Mouse (Mus musculus) heart, embryonic 14.5 days (tissue): ENCODE measurements around the gene Cstf2. TPM values are rescaled to one million over a fixed set of nuclear protein-coding genes. Genes with fewer than 3 reads are reported as not detected.

Experiments
- ATAC-seq: fragments of 200-750 bp; cut with Nextera tagmentation; 2 replicates; pipeline ENCODE4 v1.8.0; 2017; ENCODE audit warnings: low read depth, moderate TSS enrichment; ENCODE audit not compliant: insufficient number of reproducible peaks, insufficient read depth, low FRiP score
- H3K27ac ChIP-seq, 2 experiments: fragments of 200-500 bp in 1 of 2; fragments of 300-500 bp in 1 of 2; sonication (generic) in 1 of 2; replicated peaks in 1 of 2; 2 replicates each; pipeline ENCODE4 v1.5.1; 2012 to 2014; ENCODE audit warnings: low read depth in 2 of 2, low read length in 2 of 2, control low read depth in 1 of 2, mild to moderate bottlenecking in 1 of 2, mixed read lengths in 1 of 2; ENCODE audit not compliant: control insufficient read depth in 1 of 2, insufficient read depth in 1 of 2
- H3K27me3 ChIP-seq: fragments of 300-500 bp; sonication (generic); 2 replicates; pipeline ENCODE4 v1.6.1; 2014; ENCODE audit warnings: mild to moderate bottlenecking, low read length, control low read depth; ENCODE audit not compliant: control insufficient read depth, insufficient read depth
- H3K36me3 ChIP-seq: fragments of 300-500 bp; sonication (generic); 2 replicates; pipeline ENCODE4 v1.6.1; 2014; ENCODE audit warnings: mild to moderate bottlenecking, control low read depth, low read length, mixed read lengths; ENCODE audit not compliant: control insufficient read depth, insufficient read depth
- H3K4me1 ChIP-seq, 2 experiments: fragments of 200-500 bp in 1 of 2; fragments of 300-500 bp in 1 of 2; sonication (generic) in 1 of 2; 2 replicates each; pipeline ENCODE4 v1.6.1; 2012 to 2014; ENCODE audit warnings: low read length in 2 of 2, control low read depth in 1 of 2, mixed read lengths in 1 of 2; ENCODE audit not compliant: control insufficient read depth in 2 of 2, insufficient read depth in 2 of 2
- H3K4me2 ChIP-seq: fragments of 300-500 bp; sonication (generic); 2 replicates; pipeline ENCODE4 v1.6.1; 2014; ENCODE audit warnings: mild to moderate bottlenecking, low read length
- H3K4me3 ChIP-seq, 2 experiments: fragments of 200-500 bp in 1 of 2; fragments of 300-500 bp in 1 of 2; sonication (generic) in 1 of 2; 2 replicates each; pipeline ENCODE4 v1.5.1; 2012 to 2014; ENCODE audit warnings: low read length in 2 of 2, mild to moderate bottlenecking in 2 of 2, control low read depth in 1 of 2, low read depth in 1 of 2, moderate library complexity in 1 of 2; ENCODE audit not compliant: control insufficient read depth in 1 of 2, insufficient read depth in 1 of 2
- H3K9ac ChIP-seq: fragments of 300-500 bp; sonication (generic); 2 replicates; pipeline ENCODE4 v1.6.1; 2014; ENCODE audit warnings: mild to moderate bottlenecking, low read length
- H3K9me3 ChIP-seq: fragments of 300-500 bp; sonication (generic); 2 replicates; pipeline ENCODE4 v1.6.1; 2016; ENCODE audit warnings: low read length, control low read depth; ENCODE audit not compliant: control insufficient read depth
- WGBS: fragments of 180-500 bp; shearing (Covaris S2); extraction: QIAGEN DNeasy Blood & Tissue Kit; methylation state at CpG from one replicate; pipeline ENCODE4 v1.1.7; 2014; 5-methylcytosine and 5-hydroxymethylcytosine counted together
- polyA plus RNA-seq: library from polyadenylated mRNA; unstranded; fragments of >200 nt; fragmentation: Nextera tagmentation; extraction: Ambion mirVana; gene quantifications from 2 replicates; pipeline ENCODE4 v1.2.1, GENCODE M21; 2014

Cstf2 gene
- polyA plus RNA-seq, 1 experiment from 2014 or later, result 27.4 TPM

GRCm38 (mm10) chrX:134085453-134085852 is 26.5 kb downstream of the Cstf2 start:
- no peak for ATAC-seq

DNA sequence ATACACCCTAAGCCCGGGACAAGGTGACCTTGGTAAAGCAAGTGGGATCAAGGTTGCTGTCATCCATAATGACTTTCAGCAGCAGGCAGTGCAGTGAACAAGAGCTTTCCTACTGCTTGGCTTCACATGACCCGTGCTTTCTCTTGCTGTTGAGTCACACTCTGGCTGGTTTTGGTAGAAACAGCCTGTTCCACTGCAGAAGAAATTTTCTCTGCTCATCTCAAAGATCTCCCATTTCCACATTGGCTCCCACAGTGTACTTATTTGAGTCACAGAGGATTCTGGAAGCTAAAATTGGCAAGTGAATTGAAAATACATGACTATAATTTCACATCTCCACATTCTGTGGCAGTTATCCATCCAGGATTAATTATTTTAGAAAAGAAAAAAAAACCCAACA is 43.7 kb downstream of the Cstf2 start:
- WGBS, result 53% methylated on average over 2 of the region's 2 CpGs

More at GRCm38 (mm10) chrX:134085453-134085852, 26.5 kb downstream of the Cstf2 start:
- no peaks in the 10 kb centered on the region for H3K27me3 ChIP-seq
- no peak overlapping the region for H3K4me3 ChIP-seq
- WGBS, result 85% methylated on average over 1 of the region's 1 CpGs
- H3K36me3 ChIP-seq, result peaks cover 33% of the 10 kb centered on the region
- H3K9me3 ChIP-seq, result no peaks in the 10 kb centered on the region
- no peak overlapping the region for H3K27ac ChIP-seq
- H3K4me2 ChIP-seq, result no peak overlapping the region
- no peak overlapping the region for H3K9ac ChIP-seq
- no peaks in the 10 kb centered on the region for H3K4me1 ChIP-seq

DNA sequence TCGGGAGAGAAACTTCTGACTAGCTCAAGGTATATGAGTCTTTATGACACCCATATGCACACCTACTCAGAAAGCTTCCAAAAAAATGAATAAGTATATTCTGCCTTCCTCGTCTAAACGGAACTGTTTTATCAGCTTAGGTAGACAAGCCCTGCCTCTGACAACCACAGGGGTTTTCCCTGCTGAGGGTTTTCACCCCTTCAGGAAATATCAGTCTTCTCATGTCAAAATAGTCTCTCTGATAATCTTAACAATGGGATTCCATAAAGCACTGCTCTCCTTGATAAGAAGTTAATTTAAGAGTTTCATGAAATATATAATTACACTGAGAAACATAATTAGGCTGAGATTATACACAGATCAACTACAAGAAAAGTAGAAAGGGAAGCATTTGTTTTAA is 52.8 kb downstream of the Cstf2 start:
- H3K9me3 ChIP-seq, result no peaks in the 10 kb centered on the region
- no peak overlapping the region for H3K4me2 ChIP-seq
- H3K4me1 ChIP-seq, result no peaks in the 10 kb centered on the region
- H3K27ac ChIP-seq, result no peak overlapping the region
- H3K36me3 ChIP-seq, result no peaks in the 10 kb centered on the region
- WGBS, result 50% methylated on average over 3 of the region's 3 CpGs
- no peaks in the 10 kb centered on the region for H3K27me3 ChIP-seq
- H3K9ac ChIP-seq, result no peak overlapping the region
- ATAC-seq, result no peak
- H3K4me3 ChIP-seq, result no peak overlapping the region

More for the DNA sequence above, 43.7 kb downstream of the Cstf2 start:
- Histone ChIP-seq H3K4me2 (no peak overlapping the region), H3K9me3 (no peaks in the 10 kb centered on the region), H3K36me3 (no peaks in the 10 kb centered on the region), H3K27ac (no peak overlapping the region), H3K27me3 (no peaks in the 10 kb centered on the region), H3K4me3 (no peak overlapping the region), H3K4me1 (no peaks in the 10 kb centered on the region), H3K9ac (no peak overlapping the region)
- ATAC-seq, result no peak

DNA sequence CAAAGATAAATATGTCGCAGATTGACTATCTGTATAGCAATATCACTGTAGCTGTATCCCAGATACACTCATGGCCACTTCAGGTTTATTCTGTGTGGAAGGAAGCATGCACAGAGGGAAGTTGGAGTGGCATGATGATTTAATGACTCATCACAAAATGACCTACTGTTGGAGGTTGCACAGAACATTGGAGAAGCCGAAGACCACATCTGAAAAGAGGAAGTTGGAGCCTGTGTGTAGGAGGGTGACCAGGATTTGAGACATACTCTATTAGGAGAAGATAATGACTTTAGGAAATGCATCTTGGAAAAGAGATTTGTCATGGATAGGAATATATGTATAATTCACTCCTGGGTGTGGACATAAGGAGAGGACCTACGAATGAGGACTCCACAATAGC is 57.4 kb downstream of the Cstf2 start:
- 55% methylated on average over 3 of the region's 3 CpGs for WGBS
- no peak overlapping the region for H3K4me3 ChIP-seq
- no peaks in the 10 kb centered on the region for H3K4me1 ChIP-seq
- H3K9me3 ChIP-seq, result no peaks in the 10 kb centered on the region
- no peak overlapping the region for H3K9ac ChIP-seq
- no peaks in the 10 kb centered on the region for H3K36me3 ChIP-seq
- ATAC-seq, result no peak
- H3K4me2 ChIP-seq, result no peak overlapping the region
- no peak overlapping the region for H3K27ac ChIP-seq
- H3K27me3 ChIP-seq, result no peaks in the 10 kb centered on the region

- H3K36me3 ChIP-seq, result no peaks in the 10 kb centered on the region
- H3K27ac ChIP-seq, result no peak overlapping the region
- no peaks in the 10 kb centered on the region for H3K27me3 ChIP-seq
- no peak overlapping the region for H3K4me3 ChIP-seq
- H3K9me3 ChIP-seq, result no peaks in the 10 kb centered on the region
- WGBS, result 60% methylated on average over 3 of the region's 3 CpGs
- no peak overlapping the region for H3K9ac ChIP-seq
- no peak for ATAC-seq
- H3K4me1 ChIP-seq, result no peaks in the 10 kb centered on the region
- no peak overlapping the region for H3K4me2 ChIP-seq
Observed at GRCm38 (mm10) chrX:134128549-134128948, 69.6 kb downstream of the Cstf2 start.

GRCm38 (mm10) chrX:134132295-134132694 is 73.3 kb downstream of the Cstf2 start:
- H3K27ac ChIP-seq, result no peak overlapping the region
- no peaks in the 10 kb centered on the region for H3K27me3 ChIP-seq
- H3K4me3 ChIP-seq, result no peak overlapping the region
- ATAC-seq, result no peak
- H3K9ac ChIP-seq, result no peak overlapping the region
- H3K4me2 ChIP-seq, result no peak overlapping the region
- H3K36me3 ChIP-seq, result no peaks in the 10 kb centered on the region
- no peaks in the 10 kb centered on the region for H3K4me1 ChIP-seq
- no peaks in the 10 kb centered on the region for H3K9me3 ChIP-seq
- WGBS, result 21% methylated on average over 5 of the region's 5 CpGs

GRCm38 (mm10) chrX:134133821-134134220 is 74.8 kb downstream of the Cstf2 start:
- Histone ChIP-seq H3K36me3 (no peaks in the 10 kb centered on the region), H3K4me3 (no peak overlapping the region), H3K4me1 (no peaks in the 10 kb centered on the region), H3K9me3 (no peaks in the 10 kb centered on the region), H3K27ac (no peak overlapping the region), H3K9ac (no peak overlapping the region), H3K27me3 (no peaks in the 10 kb centered on the region), H3K4me2 (no peak overlapping the region)
- 46% methylated on average over 3 of the region's 3 CpGs for WGBS
- ATAC-seq, result no peak
